Mouse (Mus musculus) stomach, postnatal 0 days (tissue): ENCODE results near the gene Myl7.

Experiments
- CTCF ChIP-seq: IDR thresholded peaks from 2 replicates; pipeline ENCODE4 v1.5.1; 2016; ENCODE audit warnings: antibody characterized with exemption, low read depth, mild to moderate bottlenecking, moderate library complexity
- EP300 ChIP-seq: optimal IDR thresholded peaks from 2 replicates; pipeline ENCODE3; 2016; ENCODE audit warnings: antibody characterized with exemption

DNA sequence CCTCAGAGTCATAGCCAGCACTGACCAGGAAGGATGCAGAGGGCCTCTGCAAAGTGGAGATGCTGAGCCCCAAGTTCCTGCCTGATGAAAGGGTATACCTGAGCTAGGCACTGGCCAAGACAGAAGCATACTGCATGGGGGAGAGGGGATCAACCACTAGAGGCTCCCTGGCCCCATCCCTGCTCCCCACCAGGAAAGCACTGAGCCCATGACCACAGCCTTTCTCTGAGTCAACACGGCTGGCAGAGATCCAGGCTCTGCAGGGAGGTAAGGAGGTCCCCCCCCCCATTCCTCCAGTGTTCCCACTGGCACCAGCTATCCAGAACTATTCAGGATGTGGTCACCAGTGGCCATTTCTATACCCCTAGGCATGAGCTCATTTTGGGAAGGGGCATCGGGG lies 49.3 kb downstream of the Myl7 start:
- no peak for TF ChIP-seq CTCF
- no peak for TF ChIP-seq EP300
